Mouse (Mus musculus) frontal cortex, adult 2 months (tissue): ENCODE results near the gene Gm8439. TPM values are rescaled to one million over a fixed set of nuclear protein-coding genes. Genes with fewer than 3 reads are reported as not detected.
"Not testable (repeated sequence)": the region's sequence is repeated elsewhere in the genome, so short reads cannot be mapped to it uniquely, and the experiment has no call there.

Experiments
- DNase-seq, 2 experiments: peaks; one replicate each; pipeline ENCODE4 v3.0.0; 2022; ENCODE audit warnings: low spot score in 1 of 2; ENCODE audit errors: extremely low spot score in 1 of 2
- polyA plus RNA-seq: library from polyadenylated mRNA; depleted of rRNA; stranded (reverse); fragments of >200 nt; gene quantifications from 2 replicates; pipeline ENCODE4 v1.2.3, GENCODE M21; 2012; rRNA removed

Gene Gm8439
- polyA plus RNA-seq: not detected in 2 replicates

DNA sequence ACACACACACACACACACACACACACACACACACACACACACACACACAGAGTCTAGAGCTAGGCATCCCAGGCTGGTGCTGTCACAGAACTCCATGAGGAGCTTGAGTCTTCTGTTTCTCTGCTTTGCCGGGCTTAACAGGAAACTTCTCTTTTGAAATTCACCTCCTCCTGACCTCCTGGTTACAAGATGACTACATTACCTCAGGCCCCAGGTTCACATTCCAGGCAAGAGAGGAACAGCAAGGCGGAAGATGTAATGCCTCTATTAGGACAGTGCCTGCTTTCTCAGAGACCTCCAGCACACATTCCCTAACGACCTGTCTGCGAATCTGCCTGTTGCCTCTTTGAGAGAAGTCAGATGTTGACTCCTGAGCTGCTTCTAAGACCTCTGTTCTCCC is at the start of gene Gm8439:
Gene Gm8439 (plus strand): TSS at position 301 of the 400 bp plus-strand sequence.
- no peak for DNase-seq

DNA sequence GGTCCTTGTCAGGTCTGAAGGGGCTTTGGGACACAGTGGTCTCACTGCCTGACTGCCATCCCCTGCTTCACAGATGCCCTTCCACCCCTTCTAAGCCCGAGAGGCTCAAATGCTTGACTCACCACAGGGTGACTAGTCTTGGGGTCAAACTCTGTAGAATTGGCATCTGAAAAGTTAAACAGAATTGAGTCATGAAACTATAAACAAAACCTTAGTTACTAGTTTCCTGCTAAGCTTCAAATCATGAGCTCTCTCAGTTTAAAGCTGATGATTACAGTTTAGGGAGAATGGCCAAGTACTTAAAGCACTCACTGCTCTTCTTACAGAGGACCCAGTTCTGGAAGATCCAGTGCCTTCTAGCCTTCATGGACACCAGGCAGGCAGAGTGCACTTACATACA is 43.6 kb upstream of the Gm8439 start:
- DNase-seq: no peak

- DNase-seq: no peak
Measured at GRCm38 (mm10) chr4:120556592-120556991, 32.0 kb upstream of the Gm8439 start.

- no peak for DNase-seq
Measured at GRCm38 (mm10) chr4:120565726-120566125, 22.8 kb upstream of the Gm8439 start.

DNA sequence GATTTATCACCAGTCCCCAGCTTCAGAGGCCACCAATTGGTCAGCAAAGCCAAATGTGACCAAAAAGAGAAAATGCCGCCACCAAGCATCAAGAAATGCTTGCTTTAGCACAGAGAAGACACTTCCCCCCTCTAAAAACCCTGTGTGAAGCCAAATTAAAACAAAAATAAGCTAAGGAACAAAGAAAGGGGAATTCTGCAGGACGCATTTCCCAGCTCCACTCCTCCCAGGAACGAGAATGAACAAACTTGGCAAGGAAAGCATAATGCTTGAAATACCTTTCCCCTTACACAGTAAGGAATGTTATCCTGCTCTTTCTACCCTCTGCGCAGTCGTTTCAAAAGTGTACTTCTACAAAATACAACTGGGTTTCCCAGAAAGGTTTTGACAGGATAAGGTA is 20.5 kb upstream of the Gm8439 start:
- DNase-seq: no peak

DNA sequence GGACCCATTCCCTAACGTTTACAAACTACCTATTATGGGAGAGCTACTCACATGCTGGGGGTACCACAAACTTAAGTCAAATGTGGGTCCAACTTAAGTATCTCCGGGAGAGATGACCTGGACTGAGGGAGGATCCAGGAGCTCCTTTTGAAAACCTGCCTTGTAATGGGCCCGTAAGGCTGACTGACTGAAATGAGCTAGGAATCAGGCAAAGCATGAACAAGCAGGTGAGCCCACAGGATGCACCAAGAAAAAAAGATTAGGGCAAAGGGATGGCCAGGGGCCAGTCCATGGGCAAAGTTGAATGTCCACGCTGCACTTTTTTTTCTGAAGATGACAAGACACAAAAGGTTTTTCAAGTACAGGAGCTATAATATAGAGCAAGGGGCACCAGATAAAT is 19.5 kb upstream of the Gm8439 start:
- no peak for DNase-seq

GRCm38 (mm10) chr4:120569486-120570437 is 18.8 kb upstream of the Gm8439 start, which contains the start of gene Ctps:
Gene Ctps (minus strand): TSS chr4:120570276.
- DNase-seq: peak; percentile 80 to 92

- DNase-seq: no peak
Measured at GRCm38 (mm10) chr4:120570438-120571069, 18.0 kb upstream of the Gm8439 start.

GRCm38 (mm10) chr4:120571070-120571464 is 17.5 kb upstream of the Gm8439 start:
- no peak for DNase-seq

DNA sequence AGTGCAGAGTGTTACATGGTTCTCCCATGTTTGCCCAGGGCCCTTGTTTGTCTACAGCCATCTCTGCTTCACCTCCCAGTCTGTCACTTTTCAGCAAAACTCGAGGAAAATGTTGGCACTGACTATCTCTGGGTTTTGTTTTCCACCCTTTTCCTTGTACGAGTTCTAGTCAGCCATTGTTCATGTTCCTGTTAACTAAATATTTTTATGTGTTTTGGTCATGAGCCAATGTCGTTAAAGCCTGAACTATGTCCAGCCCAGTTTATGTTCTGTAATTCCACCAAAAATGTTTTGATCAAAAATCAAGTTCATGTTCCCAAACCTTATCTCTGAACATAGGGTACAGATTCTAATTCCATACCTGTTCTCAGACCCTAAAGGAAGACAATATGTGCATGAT is 16.9 kb upstream of the Gm8439 start:
- DNase-seq: no peak

GRCm38 (mm10) chr4:120580894-120581293 is 7.7 kb upstream of the Gm8439 start:
- DNase-seq: no peak

DNA sequence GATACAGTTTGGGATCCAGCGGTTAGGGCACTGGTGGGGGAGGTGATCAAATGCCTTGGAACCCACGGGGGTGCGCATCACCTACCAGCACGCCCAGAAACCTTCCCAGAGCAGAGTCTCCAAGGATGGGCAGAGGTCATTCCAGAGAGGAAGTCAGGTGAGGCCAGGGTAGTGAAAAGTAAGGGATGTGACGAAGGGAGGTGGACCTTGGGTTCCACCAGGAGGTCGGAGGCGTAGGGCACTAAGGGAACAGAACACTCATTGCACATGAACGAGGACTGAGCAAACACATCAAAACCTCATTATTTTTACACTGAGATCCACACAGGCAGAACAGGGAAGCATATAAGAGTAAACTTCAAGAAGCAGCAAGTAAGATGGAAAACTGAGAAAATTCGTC is 6.8 kb upstream of the Gm8439 start:
- no peak for DNase-seq

DNA sequence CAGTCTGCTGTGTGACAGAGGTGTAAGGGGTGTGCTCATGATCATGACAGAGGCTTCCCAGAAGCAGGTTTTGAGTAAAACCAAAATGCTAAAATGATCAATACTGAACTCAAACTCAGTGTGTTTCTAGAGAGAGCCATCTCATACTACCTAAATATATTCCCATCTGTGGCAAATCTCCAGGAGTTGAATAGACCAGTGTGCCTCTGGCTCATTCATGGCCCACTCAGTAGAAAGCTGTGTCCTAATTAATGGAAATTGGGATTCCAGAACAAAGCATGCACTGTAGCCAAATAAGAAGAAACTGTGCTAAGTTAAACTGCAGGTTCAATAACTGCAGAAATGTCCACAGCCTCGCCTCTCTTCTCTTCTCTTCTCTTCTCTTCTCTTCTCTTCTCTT is 1.6 kb upstream of the Gm8439 start:
- DNase-seq: no peak

DNA sequence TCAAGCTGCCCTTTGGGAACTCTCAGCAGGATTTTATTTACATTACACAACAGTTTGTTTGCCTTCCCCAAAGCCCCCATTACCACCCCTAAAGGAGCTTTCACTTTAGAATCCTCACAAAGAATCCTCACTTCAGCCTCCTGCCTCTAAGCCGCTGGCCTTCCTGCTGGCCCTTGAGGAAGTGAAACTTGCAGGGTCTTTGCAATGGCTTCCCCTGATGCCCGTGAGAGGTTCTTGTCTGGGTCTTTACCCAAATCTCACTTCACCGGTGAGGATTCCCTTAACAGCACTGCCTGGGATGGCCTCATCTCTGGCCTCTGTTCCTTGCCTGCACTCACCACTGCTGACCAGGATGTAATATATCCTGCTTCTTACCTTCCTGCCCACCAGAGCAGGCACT is 525 bp downstream of the Gm8439 start:
- DNase-seq: no peak

- DNase-seq: peak in 1 of 2 experiments; percentile 75
Measured at GRCm38 (mm10) chr4:120589815-120590422, 1.4 kb downstream of the Gm8439 start.

DNA sequence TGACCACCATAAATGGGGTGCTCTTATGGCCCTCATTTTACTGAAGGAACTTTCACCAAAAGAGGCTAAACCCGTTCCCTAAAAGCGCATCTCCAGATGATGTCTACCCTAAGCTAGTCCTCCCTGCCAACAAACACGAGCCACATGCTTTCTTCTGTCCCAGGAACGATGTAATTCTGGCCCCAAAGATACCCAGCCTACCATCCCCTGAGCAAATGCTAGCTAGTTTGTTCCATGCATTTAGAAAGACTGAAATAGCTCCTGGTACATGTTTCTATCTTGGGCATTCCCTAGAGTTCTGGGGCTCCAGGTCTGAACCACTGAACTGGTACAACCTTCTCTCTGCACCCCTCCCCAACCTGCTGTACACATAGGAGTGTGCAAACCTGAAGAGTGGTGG is 2.4 kb downstream of the Gm8439 start:
- DNase-seq: no peak

- not testable (repeated sequence) for DNase-seq
Measured at GRCm38 (mm10) chr4:120596210-120596609, 7.7 kb downstream of the Gm8439 start.

DNA sequence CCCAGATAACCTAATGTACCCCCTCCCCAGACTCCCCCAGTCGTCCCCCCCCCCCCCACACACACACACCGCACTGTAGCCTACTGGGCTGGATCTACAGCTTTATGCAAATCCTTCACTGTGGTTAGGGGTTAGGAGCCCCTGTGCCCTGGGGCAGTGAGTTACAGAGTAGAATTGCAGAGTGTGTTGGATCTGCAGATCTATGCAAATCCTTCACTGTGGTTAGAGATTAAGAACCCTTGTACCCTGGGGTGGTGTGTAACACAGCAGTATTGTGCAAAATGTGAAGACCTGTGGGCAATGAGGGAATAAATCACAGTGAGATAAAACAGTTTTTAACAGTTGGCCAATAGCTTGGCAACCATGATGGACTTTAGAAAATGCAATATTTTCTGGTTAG is 10.4 kb downstream of the Gm8439 start:
- DNase-seq: no peak

DNA sequence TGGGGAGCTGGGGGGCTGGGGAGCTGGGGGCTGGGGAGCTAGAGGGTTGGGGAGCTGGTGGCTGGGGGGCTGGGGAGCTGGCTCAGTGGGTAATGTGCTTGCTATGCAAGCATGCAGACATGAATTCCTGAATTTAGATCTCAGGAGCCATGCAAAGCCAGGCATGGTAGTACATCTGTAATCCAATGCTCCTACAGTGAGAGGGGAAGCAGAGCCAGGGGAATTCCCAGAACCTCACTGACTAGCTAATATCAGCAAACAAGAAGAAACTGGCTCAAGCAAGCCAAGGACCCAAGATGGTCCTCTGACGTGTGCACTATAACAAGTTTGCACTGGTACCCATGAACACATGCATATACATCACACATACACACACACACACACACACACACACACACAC is 13.2 kb downstream of the Gm8439 start:
- DNase-seq: no peak

- no peak for DNase-seq
Measured at GRCm38 (mm10) chr4:120602669-120603068, 14.1 kb downstream of the Gm8439 start.

GRCm38 (mm10) chr4:120606941-120607340 is 18.4 kb downstream of the Gm8439 start:
- no peak for DNase-seq
